Mouse (Mus musculus): ENCODE measurements around the gene Epha1. TPM values are rescaled to one million over a fixed set of nuclear protein-coding genes. Genes with fewer than 3 reads are reported as not detected.
A peak's percentile ranks its signal among the peaks of the same experiment; 100 is the strongest.

The Epha1 gene
- total RNA-seq, 2 experiments from 2014 or later, result 0.10 TPM; not detected in 1

- no peak overlapping the region; the same call in 1 of the 2 replicates for H3K4me3 ChIP-seq
- TF ChIP-seq CTCF (IDR thresholded peaks at IDR 0.05), result no peak
- intact Hi-C loops (cut with DNase I), result loop anchor here (5.0 kb wide), 1 partner anchor 155 kb away; no protein-coding TSS in a partner anchor
- no peak for DNase-seq
- peak overlapping the region; percentile 70 for H3K27ac ChIP-seq
These were observed 8.9 kb upstream of the Epha1 start for GRCm38 (mm10) chr6:42381916-42382381.

- Histone ChIP-seq H3K4me3 (no peak overlapping the region), H3K27ac (peak overlapping the region; percentile 70; the same call in 1 of the 2 replicates)
- intact Hi-C loops (cut with DNase I), result loop anchor here (5.0 kb wide), 1 partner anchor 154 kb away; no protein-coding TSS in a partner anchor
- TF ChIP-seq CTCF (IDR thresholded peaks at IDR 0.05), result no peak
- no peak for DNase-seq
These were observed 8.2 kb upstream of the Epha1 start for GRCm38 (mm10) chr6:42381221-42381620.

DNA sequence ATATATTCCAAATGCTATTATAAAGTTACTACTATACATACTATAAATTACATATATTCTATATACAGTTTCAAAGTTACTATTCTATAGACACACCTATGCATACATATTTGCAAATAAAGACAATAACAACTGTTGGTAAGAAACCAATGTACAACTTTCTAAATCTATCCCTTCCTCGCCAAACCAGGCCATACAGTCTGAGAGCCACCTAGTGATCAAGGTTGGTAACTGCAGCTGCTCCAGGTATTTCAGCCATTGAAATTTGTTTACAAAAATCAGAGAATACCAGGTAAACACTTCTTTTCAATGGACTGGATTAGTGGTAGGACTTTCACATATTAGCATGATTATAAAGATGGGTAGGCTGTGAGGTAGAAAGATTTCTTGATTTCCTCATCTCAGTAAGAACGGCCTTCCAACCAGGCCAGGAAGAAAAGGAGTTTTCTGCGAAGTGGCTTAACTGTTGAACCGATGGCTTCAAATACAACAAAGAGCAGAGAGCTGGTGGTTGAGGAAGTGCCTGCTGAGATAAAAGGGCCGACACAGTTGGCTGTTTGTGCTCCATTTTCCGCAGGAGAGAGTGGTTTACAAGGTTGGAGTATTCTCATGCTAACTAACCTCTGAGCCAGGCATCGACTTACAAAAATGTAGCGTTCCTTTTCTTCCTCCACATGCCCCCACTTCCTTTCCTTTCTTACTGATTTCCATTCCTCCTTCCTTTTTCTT is 7.5 kb upstream of the Epha1 start:
- intact Hi-C loops (cut with DNase I), result loop anchor here (1.0 to 5.0 kb wide), 2 partner anchors 30 to 153 kb away; no protein-coding TSS in a partner anchor
- peak; percentile 47 for DNase-seq
- Histone ChIP-seq H3K4me3 (no peak overlapping the region), H3K27ac (no peak overlapping the region; the same call in 1 of the 2 replicates)
- peak; percentile 98 for TF ChIP-seq CTCF (IDR thresholded peaks at IDR 0.05)

DNA sequence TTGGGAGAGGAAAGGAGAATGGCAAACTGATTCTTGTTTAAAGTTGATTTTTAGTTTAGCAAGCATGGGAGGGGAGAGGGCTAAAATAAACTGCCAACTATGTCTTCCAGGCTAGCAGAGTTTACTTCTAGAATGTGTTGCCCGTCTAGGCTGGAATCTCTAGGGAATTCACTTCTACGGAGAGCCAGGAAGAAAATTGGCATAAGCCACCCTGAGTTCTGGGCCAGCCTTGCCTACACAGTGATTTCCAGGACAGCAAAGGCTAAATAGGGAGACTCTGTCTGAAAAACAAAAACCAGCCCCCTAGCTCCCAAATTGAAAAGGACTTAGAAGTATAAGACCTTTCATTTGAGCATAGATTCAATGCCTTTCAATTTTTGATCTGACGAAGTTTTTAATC is 6.5 kb upstream of the Epha1 start:
- Histone ChIP-seq H3K4me3 (no peak overlapping the region), H3K27ac (no peak overlapping the region)
- no peak for DNase-seq
- no peak for TF ChIP-seq CTCF (IDR thresholded peaks at IDR 0.05)
- intact Hi-C loops (cut with DNase I), result no loop called here

DNA sequence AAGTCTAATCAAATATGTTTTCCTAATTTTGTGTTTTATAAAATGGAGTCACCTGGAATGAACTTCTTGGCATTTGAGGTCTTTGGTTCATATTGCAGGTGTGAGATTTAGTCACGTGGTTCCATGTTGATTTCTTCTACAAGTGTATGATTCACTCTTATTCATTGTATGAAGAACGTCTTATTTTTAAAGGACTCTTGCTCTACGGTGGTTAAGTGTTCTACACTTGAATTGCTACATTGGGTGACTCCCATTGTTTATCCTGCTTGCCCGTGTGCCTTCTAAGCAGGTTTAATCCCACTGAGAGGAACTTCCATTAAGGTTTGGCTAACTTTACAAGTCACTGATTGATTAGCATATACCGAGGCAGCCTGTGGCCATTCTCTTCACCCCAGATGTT is 4.2 kb upstream of the Epha1 start:
- no peak for TF ChIP-seq CTCF (IDR thresholded peaks at IDR 0.05)
- Histone ChIP-seq H3K4me3 (no peak overlapping the region), H3K27ac (no peak overlapping the region)
- DNase-seq, result no peak
- intact Hi-C loops (cut with DNase I), result no loop called here

- Histone ChIP-seq H3K27ac (no peak overlapping the region), H3K4me3 (no peak overlapping the region)
- intact Hi-C loops (cut with DNase I), result no loop called here
- no peak for TF ChIP-seq CTCF (IDR thresholded peaks at IDR 0.05)
- no peak for DNase-seq
These were observed 3.5 kb upstream of the Epha1 start for GRCm38 (mm10) chr6:42376504-42377019.

DNA sequence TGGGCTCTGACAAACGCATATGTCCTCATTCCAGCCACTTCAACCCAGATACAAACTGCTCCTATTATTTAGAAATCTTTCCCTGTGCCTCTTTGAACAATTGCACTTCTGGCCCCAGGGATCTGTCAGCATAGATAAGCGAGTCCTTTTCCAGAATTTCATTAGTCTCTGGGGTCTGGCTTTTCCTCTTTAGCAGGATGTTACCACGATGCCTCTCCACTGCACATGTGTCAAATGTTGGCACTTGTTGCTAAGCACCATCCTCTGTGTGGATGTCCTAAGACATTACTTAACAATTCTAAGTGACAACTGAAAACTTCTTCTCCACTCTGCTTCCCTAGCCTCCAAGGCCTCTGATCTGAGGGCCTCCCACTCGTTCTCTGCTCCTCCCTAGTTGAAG is 2.9 kb upstream of the Epha1 start:
- intact Hi-C loops (cut with DNase I), result no loop called here
- no peak for TF ChIP-seq CTCF (IDR thresholded peaks at IDR 0.05)
- Histone ChIP-seq H3K4me3 (no peak overlapping the region), H3K27ac (peak overlapping the region; percentile 68; the same call in 1 of the 2 replicates)
- DNase-seq, result no peak

GRCm38 (mm10) chr6:42375131-42375530 is 2.1 kb upstream of the Epha1 start:
- intact Hi-C loops (cut with DNase I), result no loop called here
- DNase-seq, result no peak
- Histone ChIP-seq H3K4me3 (no peak overlapping the region), H3K27ac (peak overlapping the region; percentile 68)
- TF ChIP-seq CTCF (IDR thresholded peaks at IDR 0.05), result no peak

GRCm38 (mm10) chr6:42374701-42375100 is 1.6 kb upstream of the Epha1 start:
- no peak for DNase-seq
- no peak overlapping the region for H3K27ac ChIP-seq

DNA sequence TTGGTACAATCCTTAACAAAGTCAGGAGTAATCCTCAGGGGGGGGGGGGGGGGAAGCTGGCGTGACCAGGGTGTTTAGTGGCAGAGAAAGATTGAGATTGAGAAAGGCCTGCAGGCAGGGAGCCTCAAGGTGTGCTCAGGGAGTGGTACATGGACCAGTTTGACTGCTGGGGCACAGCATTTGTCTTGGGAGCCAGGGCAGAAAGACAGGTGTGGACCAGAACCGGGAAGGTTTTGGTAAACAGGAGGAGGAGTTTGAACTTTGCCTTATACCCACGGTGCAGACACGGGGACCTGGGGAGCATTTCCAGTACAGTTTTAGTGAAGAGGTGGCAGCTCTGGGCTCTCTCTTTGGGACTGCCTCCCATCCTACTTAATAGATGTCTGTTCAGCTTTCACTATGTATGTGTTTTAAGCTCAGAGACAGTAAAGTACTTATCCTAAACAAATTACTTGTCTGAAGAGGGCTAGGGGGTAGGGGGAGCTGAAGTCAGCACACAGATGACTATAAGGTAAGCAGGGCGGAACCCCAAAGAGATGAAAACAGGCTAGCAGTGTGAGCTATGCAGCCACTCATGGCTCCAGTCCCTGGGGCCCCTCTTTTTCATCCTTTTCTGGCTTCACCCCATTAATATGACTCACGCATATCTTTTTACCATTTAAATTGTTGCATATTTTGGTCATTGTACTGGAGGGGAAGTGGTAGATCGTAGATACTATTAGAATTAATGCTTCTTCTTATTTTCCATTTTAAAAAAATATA is 782 bp upstream of the Epha1 start:
- Histone ChIP-seq H3K27ac (peak overlapping the region; percentile 2; the same call in 1 of the 2 replicates), H3K4me3 (peak overlapping the region; percentile 72)
- no peak for TF ChIP-seq CTCF (IDR thresholded peaks at IDR 0.05)
- DNase-seq, result no peak
- intact Hi-C loops (cut with DNase I), result loop anchor here (2.0 kb wide), 1 partner anchor 23 kb away; no protein-coding TSS in a partner anchor

More at GRCm38 (mm10) chr6:42374701-42375100, 1.6 kb upstream of the Epha1 start:
- no peak overlapping the region for H3K4me3 ChIP-seq
- no peak for TF ChIP-seq CTCF (IDR thresholded peaks at IDR 0.05)
- intact Hi-C loops (cut with DNase I), result no loop called here

GRCm38 (mm10) chr6:42372421-42372815 is 650 bp downstream of the Epha1 start:
- peak overlapping the region; percentile 71 for H3K27ac ChIP-seq

DNA sequence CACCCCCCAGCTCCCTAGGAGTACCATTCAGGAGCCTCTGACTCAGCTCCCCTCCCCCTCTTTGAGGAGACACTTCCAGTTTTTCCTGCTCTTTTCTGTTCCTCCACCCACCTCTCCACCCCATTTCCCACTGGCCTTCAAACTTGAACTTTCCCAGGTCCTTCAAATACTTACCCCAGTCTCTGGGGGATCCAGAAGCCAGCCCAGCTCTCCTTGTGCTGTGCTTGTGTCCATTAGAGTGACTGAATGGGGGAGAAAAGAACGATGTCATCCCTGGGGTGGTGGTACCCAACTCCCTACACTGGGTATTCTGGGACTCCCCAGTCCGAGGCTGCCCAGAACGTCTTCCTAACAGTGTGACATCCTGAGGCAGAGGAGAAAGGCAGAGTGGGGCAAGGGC is 1.1 kb downstream of the Epha1 start:
- no peak overlapping the region for H3K4me3 ChIP-seq
- intact Hi-C loops (cut with DNase I), result loop anchor here (2.0 kb wide), 1 partner anchor 21 kb away; no protein-coding TSS in a partner anchor

More at GRCm38 (mm10) chr6:42372421-42372815, 650 bp downstream of the Epha1 start:
- no peak for DNase-seq
- no peak overlapping the region; the same call in 1 of the 2 replicates for H3K4me3 ChIP-seq
- intact Hi-C loops (cut with DNase I), result loop anchor here (2.0 kb wide), 1 partner anchor 22 kb away; no protein-coding TSS in a partner anchor
- TF ChIP-seq CTCF (IDR thresholded peaks at IDR 0.05), result no peak

More for the DNA sequence above, 1.1 kb downstream of the Epha1 start:
- DNase-seq, result no peak
- no peak for TF ChIP-seq CTCF (IDR thresholded peaks at IDR 0.05)
- H3K27ac ChIP-seq, result peak overlapping the region; percentile 71
